Mouse (Mus musculus) kidney, postnatal 14 days (tissue): ENCODE results near the gene Arid1b.

Experiments
- DNase-seq: peaks from one replicate; pipeline ENCODE4 v3.0.0; 2022; ENCODE audit warnings: mixed read lengths

Arid1b gene

DNA sequence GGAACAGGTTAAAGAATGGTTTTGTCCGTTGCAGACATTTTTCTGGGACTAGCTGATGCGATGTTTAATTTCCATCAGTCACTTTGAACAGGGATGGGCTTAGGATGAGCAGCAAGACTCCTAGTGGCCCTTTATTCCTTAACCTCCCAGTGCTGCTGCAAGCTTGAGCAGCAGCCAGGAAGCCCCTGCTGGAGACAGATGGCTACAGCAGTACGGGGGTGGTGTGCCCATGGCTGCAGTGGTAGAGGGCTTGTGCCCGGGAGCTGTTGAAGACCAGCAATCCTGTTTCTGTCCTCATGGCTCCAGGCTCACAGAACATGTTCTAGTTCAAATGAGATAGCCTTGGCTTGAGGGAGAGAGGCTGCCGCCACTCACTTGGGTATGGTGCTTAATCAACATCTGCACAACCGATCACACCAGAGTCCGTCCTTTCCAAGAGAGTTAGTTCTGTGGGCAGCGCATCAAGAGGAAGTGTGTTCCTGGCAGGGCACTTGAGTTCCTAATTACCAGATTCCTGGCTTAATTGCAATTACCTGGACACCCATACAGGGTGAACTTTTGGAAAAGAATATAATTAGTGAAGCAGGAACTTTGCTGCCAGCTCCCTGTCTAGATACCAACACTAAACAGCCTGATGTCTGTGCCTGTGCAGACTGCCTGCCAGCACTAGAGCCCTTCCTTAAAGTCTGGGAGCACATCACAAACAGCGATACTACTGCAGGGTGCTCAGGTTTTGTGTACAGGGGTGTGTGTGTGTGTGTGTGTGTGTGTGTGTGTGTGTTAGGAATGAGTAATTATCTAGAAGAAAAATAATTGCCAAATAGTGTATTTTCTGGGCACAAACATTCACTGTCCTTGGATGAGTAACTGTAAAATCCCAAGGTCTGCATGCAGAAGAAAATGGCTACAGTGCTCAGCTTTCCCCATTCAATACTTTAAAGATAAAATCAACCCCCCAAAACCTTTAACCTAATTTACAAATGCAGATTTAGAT lies 224.0 kb downstream of the Arid1b start:
- DNase-seq, result no peak

DNA sequence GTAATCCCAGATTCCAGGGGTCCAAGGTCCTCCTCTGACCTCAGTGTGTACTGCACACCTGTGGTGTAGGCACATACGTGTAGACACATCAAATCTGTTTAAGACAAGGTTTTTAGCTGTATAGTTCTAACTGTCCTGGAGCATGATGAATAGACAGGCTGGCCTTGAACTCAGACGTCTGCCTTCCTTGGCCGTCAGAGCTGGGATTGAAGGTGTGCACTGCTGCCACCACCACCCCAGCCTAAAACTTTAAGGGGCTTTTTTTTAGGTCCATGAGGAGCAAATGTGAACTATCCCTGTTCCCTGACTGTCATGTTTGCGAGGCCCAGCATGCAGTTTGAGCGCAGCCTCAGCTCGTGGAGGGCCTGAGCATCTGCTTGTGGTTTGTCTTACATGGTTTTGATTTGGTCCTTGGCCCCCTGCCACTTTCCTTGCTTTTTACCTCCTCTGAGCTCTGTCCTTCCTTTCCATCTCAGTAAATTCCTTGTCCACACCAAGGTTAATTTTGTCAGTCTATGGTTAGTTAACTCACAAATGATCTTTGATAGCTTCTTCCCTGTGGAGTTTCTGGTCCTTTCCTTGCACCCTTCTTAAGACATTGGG lies 224.9 kb downstream of the Arid1b start:
- DNase-seq, result no peak

DNA sequence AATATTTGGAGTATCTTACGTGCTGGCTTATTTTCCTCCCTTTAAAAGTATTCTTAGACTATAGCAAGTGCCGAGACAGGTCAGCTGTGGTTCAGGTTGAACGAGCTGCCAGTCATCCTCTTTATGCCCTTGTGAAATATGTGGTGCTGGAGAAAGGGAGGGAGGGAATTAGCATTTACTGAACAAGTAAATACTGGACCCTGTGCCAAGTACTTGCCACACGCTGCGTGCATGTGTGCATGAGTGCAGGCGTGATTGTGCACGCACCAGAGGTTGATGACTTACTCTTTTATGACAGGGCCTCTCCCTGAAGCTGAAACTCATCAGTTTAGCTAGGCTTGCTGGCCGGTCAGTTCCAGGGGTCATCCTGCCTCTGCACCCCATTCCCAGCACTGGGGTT lies 226.9 kb downstream of the Arid1b start:
- peak; percentile 57 for DNase-seq

DNA sequence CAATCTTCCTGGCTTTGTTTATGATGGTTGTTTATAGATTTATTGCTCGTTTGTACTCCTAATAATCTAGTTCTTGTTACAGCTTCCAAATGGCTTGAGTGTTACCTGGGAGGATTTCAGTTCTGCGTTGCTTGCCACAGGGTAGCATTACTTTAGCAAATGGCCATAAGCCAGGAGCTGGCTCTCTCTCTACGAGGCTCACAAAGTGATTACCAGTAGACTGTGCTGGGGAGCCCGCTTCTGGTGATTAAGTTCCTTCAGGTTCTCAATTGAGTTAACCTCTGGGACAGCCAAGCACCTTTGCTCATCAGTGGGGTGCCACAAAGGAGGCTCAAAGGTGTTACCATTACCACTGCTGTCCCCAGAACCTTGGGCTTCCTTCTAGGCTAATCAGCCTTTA lies 227.4 kb downstream of the Arid1b start:
- no peak for DNase-seq

DNA sequence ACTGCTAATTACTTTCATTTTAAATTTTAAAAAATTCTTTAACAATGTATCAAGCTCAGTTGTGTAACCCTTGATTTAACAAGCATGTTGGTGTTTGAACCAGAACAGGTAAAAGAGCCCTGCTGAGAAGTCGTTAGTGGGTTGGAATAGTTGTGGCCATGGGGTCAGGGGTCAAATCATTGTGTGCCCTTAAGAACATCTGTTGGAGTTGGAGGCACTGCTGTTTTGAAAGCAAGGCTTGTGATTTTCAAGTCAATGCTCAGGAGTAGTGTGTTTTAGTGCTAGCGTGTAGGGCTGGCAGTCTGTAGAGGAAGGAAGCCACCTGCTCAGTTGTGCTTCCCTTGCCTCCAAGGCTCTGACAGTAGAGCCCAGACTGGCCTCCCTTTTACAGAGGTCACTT lies 228.7 kb downstream of the Arid1b start:
- DNase-seq, result no peak

DNA sequence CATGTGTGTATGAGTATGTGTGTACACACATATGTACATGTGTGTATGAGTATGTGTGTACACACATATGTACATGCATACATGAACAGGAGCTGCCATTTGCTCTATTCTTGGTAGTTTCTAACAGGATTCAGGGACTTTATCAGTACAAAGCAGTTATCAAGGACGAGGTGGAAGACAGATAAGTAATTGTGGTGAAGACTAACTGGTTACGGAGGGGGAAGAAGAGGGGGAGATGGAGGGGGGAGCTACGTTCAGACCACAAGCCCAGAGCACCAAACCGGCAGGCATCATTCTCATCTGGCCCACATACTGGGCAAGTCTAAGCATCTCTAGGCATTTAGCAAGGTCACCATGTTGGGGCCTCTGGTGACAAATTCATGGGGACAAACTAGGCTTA lies 230.8 kb downstream of the Arid1b start:
- no peak for DNase-seq

DNA sequence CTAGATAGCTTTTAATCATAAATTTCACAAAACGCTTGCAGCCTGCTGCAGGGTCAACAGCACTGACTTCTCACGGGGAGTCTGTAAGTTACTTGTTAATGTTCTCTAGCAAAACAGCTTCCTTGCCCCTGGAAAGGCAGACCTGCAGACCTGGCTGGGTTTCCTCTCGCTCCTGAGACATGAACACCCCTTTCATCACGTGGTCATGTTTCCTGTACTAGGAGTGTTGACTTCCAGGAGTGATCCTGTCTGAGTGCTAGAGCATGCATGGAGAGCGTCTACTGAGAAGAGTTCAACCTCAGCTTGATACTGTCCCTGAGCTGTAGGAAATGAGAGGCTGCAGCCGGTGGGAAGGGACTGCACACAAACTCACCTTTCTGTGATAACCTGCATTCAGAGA lies 233.0 kb downstream of the Arid1b start:
- peak; percentile 64 for DNase-seq

DNA sequence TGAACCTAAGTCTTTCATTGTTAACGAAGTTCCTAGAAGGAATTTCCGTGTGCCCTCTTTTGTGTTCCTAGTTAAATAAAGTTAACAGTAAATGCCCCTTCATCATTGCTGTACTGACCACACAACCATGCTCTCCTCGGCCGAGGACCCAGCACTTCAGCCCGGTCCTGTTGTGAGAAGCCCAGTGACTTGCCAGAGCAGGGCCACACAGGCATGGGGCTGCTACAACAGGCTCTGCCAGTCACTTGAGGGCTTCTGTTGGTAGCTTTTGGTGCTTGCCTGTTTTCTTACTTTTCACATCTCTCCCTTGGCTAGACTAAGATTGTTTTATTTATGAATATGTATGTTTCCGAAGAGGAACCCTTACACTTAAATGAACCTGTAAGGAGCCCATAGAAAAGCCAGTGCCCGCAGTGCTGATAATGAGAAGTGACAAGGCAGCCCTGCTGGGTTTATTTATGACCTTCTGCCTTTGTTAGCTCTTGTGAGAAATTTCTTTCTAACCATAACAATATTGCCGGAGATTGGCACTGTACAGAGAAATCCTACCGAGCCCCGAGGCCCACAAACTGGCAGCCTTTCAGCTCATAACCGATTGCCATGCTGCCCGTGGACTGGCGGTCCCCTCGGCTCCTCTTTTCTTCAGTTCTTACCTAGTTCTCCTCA lies 234.0 kb downstream of the Arid1b start:
- DNase-seq, result no peak

DNA sequence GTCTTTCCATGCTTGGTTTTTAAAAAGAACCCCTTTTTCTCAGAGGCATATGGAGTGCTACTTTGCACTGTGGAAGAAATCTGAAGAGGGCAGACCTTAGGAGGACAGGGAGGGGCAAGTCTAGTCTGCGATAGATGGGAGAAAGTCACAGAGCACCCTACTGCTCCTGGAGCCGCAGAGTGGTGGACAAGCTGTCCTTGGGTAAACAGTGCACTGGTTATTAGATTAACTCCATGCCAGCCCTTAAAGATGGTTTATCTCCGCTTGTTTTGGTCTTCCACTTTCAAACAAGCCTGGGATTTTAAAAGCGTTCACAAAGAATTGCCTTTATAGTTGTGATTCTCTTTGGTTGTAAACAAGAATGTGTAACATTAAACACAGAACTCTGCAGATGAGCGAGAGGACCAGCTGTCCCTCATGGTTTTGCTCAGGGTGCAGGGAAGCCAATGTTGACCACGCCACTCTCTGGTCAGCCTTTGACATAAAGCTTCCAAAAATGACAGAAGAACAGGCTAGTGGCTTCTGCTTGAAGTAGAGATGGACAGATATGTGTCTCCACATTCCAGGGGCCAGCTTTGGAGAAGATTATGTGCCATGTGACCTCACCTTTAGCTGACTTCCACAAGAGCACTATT lies 234.6 kb downstream of the Arid1b start:
- no peak for DNase-seq

DNA sequence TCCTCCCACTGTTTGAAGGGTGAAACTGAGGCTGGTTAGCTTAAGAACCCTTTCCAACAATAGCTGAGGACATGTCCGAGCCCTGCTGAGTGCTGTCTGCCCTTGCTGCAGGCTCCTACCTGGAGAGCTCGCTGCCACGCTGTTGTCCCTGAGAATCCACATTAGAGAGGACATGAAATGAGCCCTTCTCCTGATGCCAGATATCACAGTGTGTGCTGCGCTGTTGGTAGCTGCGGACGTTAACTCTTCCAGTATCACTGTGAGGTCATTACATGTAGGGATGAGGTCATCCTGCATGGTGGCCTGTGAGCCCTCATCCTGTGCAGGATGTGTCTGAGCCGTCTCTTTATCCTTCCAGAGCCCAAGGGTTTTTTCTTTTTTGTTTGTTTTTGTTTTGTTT lies 235.9 kb downstream of the Arid1b start:
- DNase-seq, result no peak

DNA sequence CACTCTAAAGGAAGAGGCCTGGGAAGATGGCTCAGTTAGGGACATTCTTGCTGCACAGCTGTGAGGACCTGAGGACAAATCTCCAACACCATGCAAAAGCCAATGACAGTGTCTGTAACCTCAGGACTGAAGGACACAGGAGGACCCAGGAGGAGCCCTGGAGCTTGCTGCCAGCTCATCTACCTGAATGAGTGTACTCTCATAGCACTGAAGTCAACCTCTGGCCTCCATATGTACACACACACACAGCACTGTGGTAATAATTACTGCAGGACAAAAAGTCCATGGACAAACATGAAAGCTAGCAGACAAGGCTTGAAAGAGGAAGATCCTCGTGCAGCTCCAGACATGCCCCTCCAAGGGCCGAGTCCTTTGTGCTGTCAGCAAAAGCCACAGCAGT lies 238.0 kb downstream of the Arid1b start:
- no peak for DNase-seq

DNA sequence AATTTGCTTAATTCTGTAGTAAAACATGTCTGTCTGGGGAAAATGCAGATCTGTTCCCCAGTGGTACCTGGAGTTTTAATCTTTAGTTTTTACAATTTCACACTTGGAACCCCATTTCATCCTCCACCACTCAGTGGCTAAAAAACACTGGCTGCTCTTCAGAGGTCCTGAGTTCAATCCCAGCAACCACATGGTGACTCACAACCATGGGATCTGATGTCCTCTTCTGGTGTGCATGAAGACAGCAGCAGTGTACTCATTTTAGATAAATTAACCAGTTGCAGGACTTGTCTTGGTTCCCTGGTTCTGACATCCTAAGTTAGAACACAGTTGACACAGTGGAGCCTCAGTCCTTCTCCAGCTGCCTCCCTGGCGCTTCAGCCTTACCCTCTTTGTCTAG lies 239.9 kb downstream of the Arid1b start:
- DNase-seq, result no peak

DNA sequence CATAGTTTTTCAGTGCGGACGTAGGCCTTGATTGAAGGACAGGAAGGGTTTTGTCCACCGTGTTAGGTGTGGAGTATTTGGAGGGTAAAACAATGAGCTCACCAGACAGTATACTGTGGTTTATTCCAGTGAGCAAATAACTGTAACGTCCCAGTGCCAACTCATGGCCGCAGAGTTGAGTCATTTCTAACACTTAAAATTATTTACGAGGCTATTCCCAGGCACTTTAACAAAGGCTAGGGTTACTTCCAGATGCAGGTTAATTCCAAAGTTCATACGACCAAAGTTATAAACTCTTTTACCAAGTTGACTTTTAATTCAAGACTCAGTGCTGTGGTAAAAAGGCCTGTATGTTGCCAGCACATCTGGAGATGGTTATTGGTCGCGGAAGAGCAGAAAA lies 240.9 kb downstream of the Arid1b start:
- DNase-seq, result no peak

DNA sequence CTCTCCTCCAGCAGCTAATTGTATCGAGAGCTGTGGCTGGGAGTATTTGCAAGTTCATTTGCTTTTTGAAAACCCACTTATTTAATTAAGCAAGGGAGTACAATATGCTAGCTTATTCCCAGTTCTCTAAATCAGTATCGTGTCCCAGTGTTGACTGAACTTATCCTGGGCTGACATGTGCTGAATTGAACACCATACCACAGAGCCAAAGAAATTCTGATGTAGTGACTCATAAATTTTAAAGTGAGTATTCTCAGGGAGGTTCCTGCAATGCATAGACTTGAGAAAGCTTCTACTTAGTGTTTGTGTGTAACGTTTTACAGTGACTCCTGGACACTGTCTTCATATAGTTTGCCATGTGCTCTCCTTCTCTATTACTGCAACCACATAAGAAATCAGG lies 243.6 kb downstream of the Arid1b start:
- no peak for DNase-seq

DNA sequence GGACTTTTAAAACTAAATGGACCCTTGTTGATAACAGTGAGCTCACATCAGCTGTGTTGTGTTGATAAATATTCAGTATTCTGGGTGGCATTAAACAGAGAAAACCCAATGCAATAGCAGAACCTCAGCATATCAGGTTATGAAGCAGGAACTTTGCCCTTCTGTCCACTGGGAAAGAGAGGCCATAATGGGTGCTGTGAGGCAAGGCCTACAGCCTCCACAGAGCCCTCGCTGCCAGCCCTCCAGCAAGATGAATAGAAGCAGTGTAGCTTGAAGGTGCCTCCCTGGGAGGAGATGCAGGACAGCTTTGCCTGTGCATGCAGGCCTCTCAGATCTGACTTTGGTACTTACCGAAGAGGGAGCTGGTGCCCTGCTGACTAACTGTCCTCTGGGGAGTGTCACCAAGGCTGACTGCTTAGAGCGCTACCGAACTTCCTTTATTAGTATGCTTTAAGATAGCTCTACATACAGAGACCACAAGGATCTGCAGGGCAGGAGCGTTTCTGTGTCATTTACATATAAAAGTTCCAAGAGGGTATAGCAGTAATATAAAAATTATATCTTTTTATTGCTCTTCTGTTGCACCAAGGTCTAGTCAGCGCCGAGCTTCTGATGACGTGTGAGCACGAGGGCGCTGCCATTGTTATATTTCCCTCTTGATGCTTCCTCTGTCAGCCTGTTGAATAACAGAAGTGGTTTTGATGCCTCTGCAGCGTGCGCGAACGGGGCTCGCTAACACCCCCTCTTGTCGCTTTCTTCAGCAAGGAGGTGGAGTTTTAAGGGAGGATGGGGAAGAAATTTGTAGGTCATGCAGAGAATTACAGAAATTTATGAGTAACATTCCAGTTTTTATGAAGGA lies 244.5 kb downstream of the Arid1b start:
- no peak for DNase-seq

DNA sequence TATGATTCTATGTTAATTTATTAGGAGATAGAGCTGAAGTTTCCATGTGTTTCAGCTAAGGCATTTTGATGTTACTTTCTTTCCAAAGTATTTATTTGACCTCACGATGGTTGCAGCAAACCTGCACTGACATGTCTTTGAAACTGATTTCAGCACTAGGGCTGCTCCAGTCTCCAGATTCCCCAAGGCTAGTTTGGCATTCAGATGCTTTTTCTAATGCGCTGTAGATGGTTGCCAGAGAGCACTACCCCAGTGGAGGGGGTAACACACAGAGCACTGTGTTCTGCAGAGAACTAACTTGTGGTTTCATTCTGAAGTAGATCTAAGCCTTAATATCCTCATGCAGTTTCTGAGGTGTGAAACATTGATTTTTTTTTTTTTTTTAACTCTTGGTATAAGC lies 250.4 kb downstream of the Arid1b start:
- no peak for DNase-seq

DNA sequence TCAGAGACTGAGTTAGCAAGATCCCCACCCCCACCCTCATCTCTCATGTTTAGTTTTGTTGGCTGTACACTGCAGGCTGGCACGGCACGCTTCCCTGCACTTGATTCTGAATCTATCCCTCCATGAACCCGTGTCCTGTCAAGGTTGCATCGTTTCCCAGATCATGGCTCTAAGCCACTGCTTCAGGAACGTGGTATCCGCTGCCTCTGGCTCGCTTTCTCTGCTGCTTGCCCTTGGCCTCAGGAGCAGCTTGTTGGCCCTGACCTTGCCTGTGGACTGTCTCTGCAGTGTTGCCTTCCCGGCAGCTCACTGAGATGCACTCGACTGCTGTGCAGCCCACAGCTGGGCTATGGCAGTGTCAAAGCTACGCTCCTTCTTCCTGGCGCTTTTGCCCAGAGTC lies 252.6 kb downstream of the Arid1b start:
- peak; percentile 50 for DNase-seq

DNA sequence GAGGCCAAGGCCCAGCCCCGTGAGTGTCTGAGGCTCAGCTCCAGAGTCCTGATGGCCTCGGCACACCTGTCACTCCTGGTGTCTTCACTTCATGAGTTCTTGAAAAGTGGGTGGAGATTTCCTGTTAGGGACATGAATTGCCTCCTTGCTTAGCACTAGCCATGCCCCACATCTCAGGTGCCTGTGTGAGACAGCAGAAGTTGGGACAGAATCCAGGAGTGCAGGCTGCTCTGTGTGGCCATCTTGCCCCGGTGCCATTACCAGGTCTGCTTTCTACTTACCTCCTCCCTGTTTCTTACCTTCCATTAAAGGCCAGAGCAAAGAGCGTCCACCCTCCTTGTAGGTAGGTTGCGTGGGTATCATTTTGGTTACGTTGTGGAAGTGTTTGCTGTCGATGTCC lies 253.1 kb downstream of the Arid1b start:
- DNase-seq, result no peak

DNA sequence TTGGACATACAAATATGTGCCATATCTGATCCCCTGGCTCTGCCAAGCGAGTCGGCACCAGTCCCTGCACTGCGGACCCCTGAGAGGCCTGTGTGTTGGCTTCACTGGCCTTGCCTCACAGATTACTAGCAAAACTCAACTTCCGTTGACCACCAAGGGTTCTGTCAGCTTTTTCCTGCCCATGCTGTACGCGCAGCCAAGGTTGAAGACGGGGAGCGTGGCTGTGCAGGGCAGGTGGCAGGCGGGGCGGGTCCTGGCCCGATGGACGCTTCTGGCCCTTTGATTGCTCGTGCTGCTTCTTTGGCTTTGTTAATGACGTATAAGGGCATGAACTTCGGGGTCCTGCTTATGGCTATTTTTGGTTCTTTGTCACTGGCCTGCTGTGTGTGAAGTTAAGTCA lies 253.6 kb downstream of the Arid1b start:
- no peak for DNase-seq

DNA sequence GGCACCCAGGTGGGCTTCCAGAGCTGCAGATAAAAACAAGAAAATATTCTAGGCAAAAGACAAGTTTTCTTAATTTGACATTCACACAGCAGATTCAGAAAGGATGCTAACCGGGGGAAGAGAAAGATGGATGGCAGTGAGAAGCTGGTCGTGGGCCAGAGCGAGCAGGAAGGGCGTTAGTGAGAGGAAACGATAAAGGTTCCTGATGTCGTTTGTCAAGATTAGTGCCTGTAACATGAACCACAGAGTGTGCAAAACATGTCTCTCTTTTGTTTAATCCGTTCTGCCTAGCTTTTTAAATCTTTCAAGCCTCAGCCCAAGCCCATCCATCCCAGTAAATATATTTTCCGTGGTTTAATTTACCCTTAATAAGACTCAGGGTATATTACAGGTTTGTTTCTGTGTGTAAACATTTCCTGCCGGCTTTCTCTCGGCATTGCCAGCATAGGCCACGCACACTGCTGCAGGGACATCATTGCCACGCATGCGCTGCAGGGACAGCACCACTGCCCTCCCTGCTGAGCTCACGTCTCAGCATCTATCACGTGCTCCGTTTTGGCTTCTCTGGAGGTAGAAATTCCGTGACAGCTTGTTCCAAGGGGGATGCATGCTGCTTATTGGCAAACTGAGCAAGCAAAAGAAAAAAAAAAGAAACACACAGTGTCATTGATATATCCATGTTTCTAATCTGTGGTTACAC lies 255.0 kb downstream of the Arid1b start:
- peak; percentile 59 for DNase-seq

DNA sequence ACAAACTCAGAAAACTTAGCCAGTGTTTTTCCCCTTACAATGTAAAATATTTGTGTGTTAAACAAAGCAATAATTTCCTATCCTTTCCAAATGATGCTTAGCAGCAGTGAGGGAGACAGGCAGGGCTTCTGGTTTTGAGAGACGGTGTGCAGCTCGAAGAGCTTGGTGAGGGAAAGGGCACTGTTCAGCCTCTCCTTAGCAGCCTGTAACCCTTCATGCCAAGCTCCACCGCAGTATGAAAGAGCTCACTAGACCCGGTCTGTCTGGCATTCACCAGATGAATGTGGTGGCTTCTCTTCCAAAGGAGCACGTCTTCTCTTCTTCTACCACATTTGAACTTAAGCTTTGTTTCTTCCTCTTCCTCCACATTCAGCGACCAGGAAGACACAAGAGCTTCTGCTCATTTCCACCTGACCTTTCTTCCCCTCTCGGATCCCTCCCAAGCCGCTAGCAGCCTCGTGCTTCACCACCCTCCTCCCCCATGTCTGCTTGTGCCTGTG lies 255.6 kb downstream of the Arid1b start:
- no peak for DNase-seq

DNA sequence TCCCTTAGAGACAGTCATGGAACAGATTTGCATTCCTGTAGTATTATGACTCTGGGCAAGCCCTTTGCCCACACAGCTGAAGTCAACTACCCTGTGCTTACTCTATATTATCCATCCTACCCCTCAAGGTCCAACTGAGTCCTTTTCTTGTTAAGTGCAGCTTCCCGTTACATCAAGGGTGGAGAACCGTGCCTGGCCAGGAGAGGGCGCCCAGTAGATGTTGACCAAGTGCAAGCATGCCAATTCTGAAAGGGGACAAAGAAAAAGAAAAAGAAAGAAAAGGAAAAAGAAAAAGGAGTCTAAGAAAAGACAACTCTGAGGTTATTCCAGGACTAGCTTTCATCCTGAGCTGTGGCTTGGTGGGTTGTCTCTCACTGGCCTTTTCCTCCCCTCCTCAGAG lies 258.3 kb downstream of the Arid1b start:
- DNase-seq, result peak; percentile 77
